Mouse (Mus musculus): ENCODE results near the gene Arntl2. TPM values are rescaled to one million over a fixed set of nuclear protein-coding genes. Genes with fewer than 3 reads are reported as not detected.
A peak's percentile ranks its signal among the peaks of the same experiment; 100 is the strongest.
"Not testable (repeated sequence)": the region's sequence is repeated elsewhere in the genome, so short reads cannot be mapped to it uniquely, and the experiment has no call there.

Gene Arntl2
- total RNA-seq, 2 experiments from 2014 or later, result not detected

DNA sequence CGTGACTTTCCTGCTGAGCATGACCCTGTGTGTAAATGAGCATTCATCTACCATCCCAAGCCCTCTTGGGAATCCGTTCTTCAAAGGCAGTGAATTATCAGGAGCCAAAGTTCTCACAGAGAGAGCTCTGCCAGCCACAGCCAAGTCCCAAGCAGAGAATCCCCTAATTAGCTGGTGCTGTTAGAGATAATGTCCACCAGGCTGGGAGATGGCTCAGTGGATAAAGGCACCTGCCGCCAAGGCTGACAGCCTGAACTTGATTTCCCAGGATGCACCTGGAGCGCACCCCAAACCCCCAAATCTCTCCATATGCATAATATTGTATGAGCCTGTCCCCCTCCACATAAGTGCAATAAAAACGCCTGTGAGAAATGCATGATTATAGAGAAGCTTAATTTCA lies 49.5 kb downstream of the Arntl2 start:
- no peak for ATAC-seq (replicated peaks; ENCODE audit: poor library complexity)

- peak; percentile 68 for ATAC-seq (replicated peaks; ENCODE audit: poor library complexity)
Measured at GRCm38 (mm10) chr6:146845961-146846750, 50.3 kb downstream of the Arntl2 start.

- ATAC-seq (replicated peaks; ENCODE audit: poor library complexity), result no peak
Measured at GRCm38 (mm10) chr6:146847402-146847801, 51.5 kb downstream of the Arntl2 start.

DNA sequence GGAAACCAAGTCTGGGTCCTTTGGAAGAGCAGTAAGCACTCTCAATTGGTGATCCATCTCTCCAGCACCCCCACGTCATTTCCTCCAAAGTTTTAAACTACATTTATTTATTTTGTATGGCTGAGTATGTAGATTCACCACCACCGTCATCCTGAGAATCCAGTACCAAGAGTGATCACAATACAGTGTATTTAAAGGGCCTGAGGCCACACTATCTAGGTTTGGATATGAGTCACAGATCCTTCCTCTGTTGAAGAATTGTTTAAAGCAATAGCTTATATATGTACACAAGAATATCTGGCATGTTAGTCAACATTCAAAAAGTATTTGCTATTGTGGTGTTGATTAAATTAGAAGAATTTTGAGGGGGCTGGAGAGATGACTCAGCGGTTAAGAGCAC lies 52.4 kb downstream of the Arntl2 start:
- no peak for ATAC-seq (replicated peaks; ENCODE audit: poor library complexity)

DNA sequence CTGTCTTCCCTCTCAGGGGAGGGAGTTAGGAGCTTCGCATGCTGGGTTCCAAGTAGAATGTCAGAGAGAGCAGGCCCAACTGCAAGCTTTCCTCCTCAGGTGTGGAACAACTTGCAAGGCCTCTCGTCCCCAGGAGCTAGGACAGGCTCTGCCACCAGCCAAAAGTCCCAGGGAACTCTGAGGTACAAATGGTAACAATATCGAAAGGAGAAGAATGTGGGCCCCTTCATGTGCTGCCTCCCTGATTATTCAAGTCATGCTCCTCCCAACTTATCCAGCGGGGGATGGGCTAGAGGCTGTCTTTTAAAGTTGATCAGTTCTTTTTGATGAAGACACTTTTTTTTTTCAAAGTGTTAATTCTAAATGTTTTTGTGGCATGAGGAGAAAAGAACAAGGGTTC lies 54.2 kb downstream of the Arntl2 start, which contains the start of gene Smco2:
Smco2 (plus strand) TSS at position 55 of the 400 bp plus-strand sequence.
- ATAC-seq (replicated peaks; ENCODE audit: poor library complexity), result no peak

DNA sequence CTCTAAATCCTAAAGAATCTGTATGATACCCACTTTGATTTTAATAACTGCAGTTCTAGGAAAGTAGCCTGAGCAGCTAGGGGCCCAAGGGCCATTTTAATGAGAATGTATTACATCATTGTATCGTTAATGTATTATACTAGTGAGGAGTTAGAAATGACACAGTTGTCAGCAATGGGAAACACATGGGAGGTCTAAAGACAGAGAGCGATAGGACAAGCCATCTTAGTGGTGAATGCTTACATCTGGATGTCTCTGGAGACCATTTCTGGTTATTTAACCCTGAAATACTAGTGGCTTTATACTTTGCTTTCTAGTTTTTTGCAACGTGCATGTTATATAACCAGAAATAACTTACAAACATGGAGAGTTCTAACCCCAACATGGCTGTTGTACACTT lies 56.1 kb downstream of the Arntl2 start:
- ATAC-seq (replicated peaks; ENCODE audit: poor library complexity), result no peak

GRCm38 (mm10) chr6:146852739-146853138 lies 56.9 kb downstream of the Arntl2 start:
- ATAC-seq (replicated peaks; ENCODE audit: poor library complexity), result peak; percentile 61

GRCm38 (mm10) chr6:146855185-146855584 lies 59.3 kb downstream of the Arntl2 start:
- ATAC-seq (replicated peaks; ENCODE audit: poor library complexity), result peak; percentile 73

DNA sequence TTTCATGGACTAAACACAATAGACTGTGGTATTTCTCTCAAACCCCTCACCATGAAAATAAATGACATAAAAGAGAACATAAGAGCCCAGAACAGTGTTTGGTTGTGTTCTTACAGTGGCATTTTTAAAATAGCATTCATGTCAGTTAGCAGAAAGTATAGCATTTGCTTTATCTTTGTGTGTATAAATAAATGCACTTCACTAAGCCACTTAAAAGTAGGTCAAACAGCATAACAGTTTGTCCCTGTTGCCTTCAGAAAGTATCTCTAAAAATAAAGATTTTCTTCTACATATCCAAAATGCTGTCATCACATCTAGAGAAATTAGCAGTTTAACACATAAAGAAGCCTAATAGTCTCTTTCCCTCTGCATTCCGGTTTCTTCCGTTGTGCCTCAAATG lies 61.5 kb downstream of the Arntl2 start:
- no peak for ATAC-seq (replicated peaks; ENCODE audit: poor library complexity)

DNA sequence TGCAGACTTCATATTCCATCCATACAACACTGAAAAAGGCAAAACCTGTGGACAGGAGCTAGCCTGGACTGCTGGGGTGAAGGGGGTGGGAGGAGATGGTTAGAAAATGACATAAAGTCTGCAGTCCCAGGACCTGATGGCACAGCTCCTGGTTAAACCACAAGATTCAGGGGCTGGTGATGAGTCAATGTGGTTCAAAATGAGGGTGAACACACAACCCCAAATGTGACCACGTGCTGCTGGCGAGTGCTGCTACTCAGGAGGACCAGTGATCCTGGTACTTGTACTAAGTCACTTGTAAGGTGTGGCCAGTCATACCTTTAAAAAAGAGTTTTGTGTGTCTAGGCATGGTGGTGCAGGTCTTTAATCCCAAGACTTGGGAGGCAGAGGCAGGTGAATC lies 67.3 kb downstream of the Arntl2 start:
- 0 out of 2 replicates have a peak, but pooled peaks have one; percentile 15 for ATAC-seq (replicated peaks; ENCODE audit: poor library complexity)

DNA sequence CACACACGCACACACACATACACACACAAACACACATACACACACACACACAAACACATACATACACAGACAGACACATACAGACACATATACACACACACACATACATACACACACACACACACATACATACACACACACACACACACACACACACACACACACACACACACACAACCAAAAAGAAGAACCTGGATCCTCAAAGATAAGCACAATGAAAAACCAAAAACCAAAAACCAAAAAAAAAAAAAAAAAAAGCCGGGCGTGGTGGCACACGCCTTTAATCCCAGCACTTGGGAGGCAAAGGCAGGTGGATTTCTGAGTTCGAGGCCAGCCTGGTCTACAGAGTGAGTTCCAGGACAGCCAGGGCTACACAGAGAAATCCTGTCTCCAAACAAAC lies 68.5 kb downstream of the Arntl2 start:
- not testable (repeated sequence) for ATAC-seq (replicated peaks; ENCODE audit: poor library complexity)

DNA sequence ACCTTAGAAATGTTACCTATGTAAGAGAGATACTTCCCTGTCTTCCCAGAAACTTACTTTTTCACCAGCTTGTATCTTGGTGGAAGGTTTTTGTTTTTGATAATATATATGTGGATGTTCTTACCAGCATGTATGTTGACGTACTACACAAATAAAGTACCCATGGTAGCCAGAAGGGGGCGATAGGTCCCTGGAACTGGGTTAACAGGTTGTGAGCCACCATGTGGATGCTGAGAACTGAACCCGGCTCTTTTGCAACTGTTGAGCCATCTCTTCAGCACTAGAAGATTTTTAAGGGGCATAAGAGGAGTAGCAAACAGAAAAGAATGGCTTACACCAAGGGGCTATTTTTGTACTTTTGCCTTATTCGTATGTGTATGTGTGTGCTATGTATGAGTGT lies 69.8 kb downstream of the Arntl2 start:
- peak; percentile 71; the same call in 1 of the 2 replicates for ATAC-seq (replicated peaks; ENCODE audit: poor library complexity)

GRCm38 (mm10) chr6:146871975-146872374 lies 76.1 kb downstream of the Arntl2 start:
- ATAC-seq (replicated peaks; ENCODE audit: poor library complexity), result peak; percentile 67

GRCm38 (mm10) chr6:146874415-146874814 lies 78.6 kb downstream of the Arntl2 start:
- no peak for ATAC-seq (replicated peaks; ENCODE audit: poor library complexity)

DNA sequence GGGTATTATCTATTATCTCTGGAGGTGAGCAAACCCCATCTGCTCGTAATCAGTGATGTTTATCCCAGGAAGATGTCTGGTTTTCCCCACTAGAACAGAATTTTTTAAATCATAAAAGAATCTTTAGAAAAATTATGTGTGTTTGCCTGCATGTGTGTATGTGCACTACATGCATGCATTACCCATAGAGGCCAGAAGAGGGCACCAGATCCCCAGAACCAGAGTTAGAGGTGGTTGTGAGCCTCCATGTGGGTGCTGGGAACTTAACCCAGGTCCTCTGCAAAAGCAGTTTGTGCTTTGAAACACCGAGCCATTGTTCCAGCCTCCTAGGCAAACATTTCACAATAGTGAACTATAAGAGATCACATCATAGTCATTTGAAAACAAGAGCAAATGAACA lies 81.0 kb downstream of the Arntl2 start:
- no peak for ATAC-seq (replicated peaks; ENCODE audit: poor library complexity)

GRCm38 (mm10) chr6:146877425-146878045 lies 81.7 kb downstream of the Arntl2 start:
- no peak for ATAC-seq (replicated peaks; ENCODE audit: poor library complexity)

GRCm38 (mm10) chr6:146878926-146879325 lies 83.1 kb downstream of the Arntl2 start:
- ATAC-seq (replicated peaks; ENCODE audit: poor library complexity), result no peak

GRCm38 (mm10) chr6:146879856-146880255 lies 84.0 kb downstream of the Arntl2 start:
- ATAC-seq (replicated peaks; ENCODE audit: poor library complexity), result no peak

DNA sequence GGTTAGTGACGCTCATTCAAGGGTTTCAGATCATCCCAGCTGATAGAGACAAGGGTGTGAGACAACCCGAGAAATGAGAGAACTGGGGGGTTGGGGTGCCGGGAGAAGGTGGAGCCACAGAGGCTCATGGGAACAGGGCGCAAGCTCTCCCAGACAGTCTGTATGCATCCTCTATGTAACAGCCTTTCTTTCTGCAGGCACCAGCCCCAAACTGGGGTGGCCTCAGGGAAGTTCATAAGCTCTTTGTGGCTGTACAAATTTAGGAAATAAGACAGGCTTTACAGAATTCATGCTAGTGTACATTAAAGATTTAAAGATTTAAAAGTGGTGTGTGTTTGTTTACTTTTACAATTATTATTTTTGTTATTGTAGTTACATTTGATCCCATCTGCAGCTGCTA lies 84.4 kb downstream of the Arntl2 start:
- ATAC-seq (replicated peaks; ENCODE audit: poor library complexity), result no peak

GRCm38 (mm10) chr6:146881896-146882770 lies 86.3 kb downstream of the Arntl2 start:
- no peak for ATAC-seq (replicated peaks; ENCODE audit: poor library complexity)

All from megakaryocyte progenitor cell, adult 5-6 weeks (primary cell).